Mouse (Mus musculus) embryonic facial prominence, embryonic 15.5 days (tissue): ENCODE measurements at regions not wholly inside any gene's neighbourhood (a gene's known extent, or its start where the extent isn't known, plus 50 kb on each side); places are given as distances from the start of the nearest gene placed in this dataset.

Experiments used
- ATAC-seq: fragments of 200-750 bp; cut with Nextera tagmentation; 2 replicates; pipeline ENCODE4 v1.8.0; 2017; ENCODE audit warnings: low read depth, moderate TSS enrichment; ENCODE audit not compliant: insufficient number of reproducible peaks, low FRiP score, low TSS enrichment
- H3K27ac ChIP-seq: fragments of 300-500 bp; sonication (generic); replicated peaks from 2 replicates; pipeline ENCODE4 v1.5.1; 2015; ENCODE audit warnings: mild to moderate bottlenecking, inconsistent platforms
- H3K27me3 ChIP-seq: fragments of 300-500 bp; sonication (generic); 2 replicates; pipeline ENCODE4 v1.6.1; 2015; ENCODE audit warnings: inconsistent platforms
- H3K36me3 ChIP-seq: fragments of 300-500 bp; sonication (generic); 2 replicates; pipeline ENCODE4 v1.6.1; 2015; ENCODE audit warnings: mild to moderate bottlenecking, inconsistent platforms
- H3K4me1 ChIP-seq: fragments of 300-500 bp; sonication (generic); 2 replicates; pipeline ENCODE4 v1.6.1; 2015; ENCODE audit warnings: inconsistent platforms
- H3K4me2 ChIP-seq: fragments of 300-500 bp; sonication (generic); replicated peaks from 2 replicates; pipeline ENCODE4 v1.6.1; 2015; ENCODE audit warnings: mild to moderate bottlenecking, inconsistent platforms
- H3K4me3 ChIP-seq: fragments of 300-500 bp; sonication (generic); replicated peaks from 2 replicates; pipeline ENCODE4 v1.5.1; 2015; ENCODE audit warnings: mild to moderate bottlenecking, inconsistent platforms
- H3K9ac ChIP-seq: fragments of 300-500 bp; sonication (generic); 2 replicates; pipeline ENCODE4 v1.6.1; 2015; ENCODE audit warnings: inconsistent platforms
- H3K9me3 ChIP-seq: fragments of 300-500 bp; sonication (generic); replicated peaks from 2 replicates; pipeline ENCODE4 v1.6.1; 2016; ENCODE audit warnings: inconsistent platforms
- WGBS: fragments of 180-500 bp; shearing (Covaris S2); methylation state at CpG from one replicate; pipeline ENCODE4 v1.1.7; 2015; 5-methylcytosine and 5-hydroxymethylcytosine counted together

DNA sequence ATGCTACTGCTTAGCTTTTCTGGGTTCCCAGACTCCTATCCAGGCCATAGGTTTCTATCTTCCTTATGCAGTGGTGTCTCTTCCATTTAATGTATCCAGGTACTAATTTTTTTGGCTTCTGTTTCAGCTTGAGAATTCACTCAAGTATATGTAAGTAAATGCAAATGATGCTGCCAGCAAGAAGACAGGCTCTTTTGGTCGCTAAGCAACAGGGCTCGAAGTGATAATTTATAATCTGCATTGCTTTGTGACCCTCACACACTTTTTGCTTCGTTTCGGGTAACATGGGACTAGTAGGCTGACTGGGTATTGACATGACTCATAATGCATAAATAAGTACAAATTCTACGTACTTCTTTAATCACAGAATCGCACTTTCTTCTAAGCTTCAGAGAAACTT, 75.9 kb upstream of the Nectin3 start:
- Histone ChIP-seq H3K27me3 (no peaks in the 10 kb centered on the region), H3K36me3 (no peaks in the 10 kb centered on the region), H3K4me1 (no peaks in the 10 kb centered on the region), H3K27ac (no peak overlapping the region), H3K9me3 (no peaks in the 10 kb centered on the region), H3K4me3 (no peak overlapping the region), H3K4me2 (no peak overlapping the region), H3K9ac (no peak overlapping the region)
- 82% methylated on average over 6 of the region's 6 CpGs for WGBS
- no peak for ATAC-seq

DNA sequence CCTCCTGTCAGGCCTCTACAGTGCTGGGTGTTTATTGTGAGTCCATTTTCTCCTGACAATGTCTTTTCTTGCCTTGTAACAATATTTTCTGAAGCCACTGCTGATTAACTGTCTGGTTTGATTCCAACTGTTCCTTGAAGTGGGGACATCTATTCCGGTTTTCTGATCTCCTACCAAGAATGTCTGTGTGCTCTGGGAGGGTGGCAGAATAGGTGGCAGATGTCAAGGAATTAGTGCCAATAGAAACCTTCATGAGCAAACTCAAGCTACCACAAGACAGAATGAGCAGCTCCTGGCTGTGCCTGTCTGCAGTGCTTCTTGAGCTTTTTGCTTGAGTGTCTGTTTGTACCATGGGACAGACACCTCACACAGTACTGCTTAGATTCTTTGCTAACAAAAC, 69.1 kb upstream of the Nectin3 start:
- WGBS = 55% methylated on average over 1 of the region's 1 CpGs
- no peaks in the 10 kb centered on the region for H3K4me1 ChIP-seq
- no peaks in the 10 kb centered on the region for H3K9me3 ChIP-seq
- H3K4me2 ChIP-seq = no peak overlapping the region
- H3K27me3 ChIP-seq = no peaks in the 10 kb centered on the region
- no peak overlapping the region for H3K9ac ChIP-seq
- no peak for ATAC-seq
- no peak overlapping the region for H3K4me3 ChIP-seq
- no peaks in the 10 kb centered on the region for H3K36me3 ChIP-seq
- H3K27ac ChIP-seq = no peak overlapping the region

DNA sequence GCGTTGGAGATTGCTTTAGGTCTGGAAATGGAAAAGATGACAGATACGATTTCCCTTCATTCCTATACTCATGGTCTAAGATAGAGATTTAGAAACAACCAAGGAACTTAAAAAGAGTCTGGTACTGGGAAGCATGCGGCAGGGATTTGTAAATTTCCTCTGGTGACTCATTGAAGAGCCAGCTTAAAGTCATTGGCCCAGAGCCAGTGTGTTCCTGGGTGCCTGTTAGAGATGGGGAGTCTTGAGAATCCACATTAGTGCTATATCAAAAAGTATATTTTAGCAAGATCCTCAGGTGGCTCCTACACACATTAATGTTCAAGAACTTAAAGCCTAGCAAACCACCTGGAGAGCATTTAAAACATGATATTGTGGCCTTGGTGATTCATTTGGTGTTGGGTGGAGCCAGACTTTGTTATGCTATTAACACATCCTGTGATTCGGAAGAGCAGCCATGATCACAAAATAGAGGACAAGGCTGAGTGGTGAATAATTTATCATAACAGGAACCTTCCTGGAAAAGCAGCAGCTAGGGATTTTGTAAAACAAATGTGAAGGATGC, 67.8 kb upstream of the Nectin3 start:
- Histone ChIP-seq H3K9me3 (no peaks in the 10 kb centered on the region), H3K4me3 (no peak overlapping the region), H3K4me2 (no peak overlapping the region), H3K27ac (no peak overlapping the region), H3K4me1 (no peaks in the 10 kb centered on the region), H3K9ac (no peak overlapping the region), H3K36me3 (no peaks in the 10 kb centered on the region), H3K27me3 (no peaks in the 10 kb centered on the region)
- ATAC-seq = no peak
- 69% methylated on average over 4 of the region's 4 CpGs for WGBS

DNA sequence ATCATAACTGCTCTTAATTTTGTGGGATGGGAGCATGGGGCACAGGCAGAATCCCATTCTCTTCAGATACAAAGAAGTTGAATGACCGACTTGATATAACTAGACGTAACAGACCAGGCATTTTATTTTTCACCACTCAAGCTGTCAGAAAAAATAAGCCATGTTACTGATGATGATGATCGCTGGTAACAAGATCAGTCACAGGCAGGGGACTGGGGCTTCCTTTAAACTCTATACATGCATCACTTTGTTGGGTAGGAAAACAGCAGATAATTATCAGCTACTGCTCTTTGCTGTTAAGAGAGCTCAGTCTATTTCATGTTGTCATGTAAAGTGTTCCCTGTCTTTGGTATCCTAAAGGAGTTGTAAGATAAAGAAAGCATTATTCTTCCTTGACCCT, 59.0 kb upstream of the Nectin3 start:
- H3K4me1 ChIP-seq = no peaks in the 10 kb centered on the region
- H3K9me3 ChIP-seq = no peaks in the 10 kb centered on the region
- 55% methylated on average over 3 of the region's 3 CpGs for WGBS
- no peak for ATAC-seq
- H3K27me3 ChIP-seq = no peaks in the 10 kb centered on the region
- no peak overlapping the region for H3K9ac ChIP-seq
- no peak overlapping the region for H3K27ac ChIP-seq
- H3K4me2 ChIP-seq = no peak overlapping the region
- H3K4me3 ChIP-seq = no peak overlapping the region
- H3K36me3 ChIP-seq = no peaks in the 10 kb centered on the region

DNA sequence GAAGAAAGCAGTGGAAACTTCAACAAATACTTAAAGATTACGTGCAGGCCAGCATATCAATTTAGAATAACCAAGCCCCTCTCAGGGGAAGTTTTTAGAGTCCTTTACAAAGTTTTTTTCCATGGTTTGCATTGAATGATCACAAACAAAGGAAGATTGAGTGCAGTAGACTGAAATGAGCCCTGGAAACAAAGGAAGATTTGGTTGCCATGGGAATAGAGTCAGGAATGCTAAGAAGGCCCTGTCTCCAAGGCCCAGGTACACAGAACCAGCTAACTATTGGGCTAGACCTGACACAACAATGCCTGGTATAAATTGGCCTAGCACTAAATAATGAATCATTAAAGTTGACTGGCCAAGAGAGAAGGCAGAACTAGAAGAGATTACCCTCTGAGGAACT, 49.9 kb upstream of the Nectin3 start:
- Histone ChIP-seq H3K9ac (no peak overlapping the region), H3K27ac (no peak overlapping the region), H3K27me3 (no peaks in the 10 kb centered on the region), H3K4me2 (no peak overlapping the region), H3K9me3 (no peaks in the 10 kb centered on the region), H3K36me3 (no peaks in the 10 kb centered on the region), H3K4me1 (no peaks in the 10 kb centered on the region), H3K4me3 (no peak overlapping the region)
- WGBS = 69% methylated on average over 1 of the region's 1 CpGs
- ATAC-seq = no peak
